Mouse (Mus musculus): ENCODE results near the gene Gcnt2.
A peak's percentile ranks its signal among the peaks of the same experiment; 100 is the strongest.
"Not testable (repeated sequence)": the region's sequence is repeated elsewhere in the genome, so short reads cannot be mapped to it uniquely, and the experiment has no call there.

Gene Gcnt2

DNA sequence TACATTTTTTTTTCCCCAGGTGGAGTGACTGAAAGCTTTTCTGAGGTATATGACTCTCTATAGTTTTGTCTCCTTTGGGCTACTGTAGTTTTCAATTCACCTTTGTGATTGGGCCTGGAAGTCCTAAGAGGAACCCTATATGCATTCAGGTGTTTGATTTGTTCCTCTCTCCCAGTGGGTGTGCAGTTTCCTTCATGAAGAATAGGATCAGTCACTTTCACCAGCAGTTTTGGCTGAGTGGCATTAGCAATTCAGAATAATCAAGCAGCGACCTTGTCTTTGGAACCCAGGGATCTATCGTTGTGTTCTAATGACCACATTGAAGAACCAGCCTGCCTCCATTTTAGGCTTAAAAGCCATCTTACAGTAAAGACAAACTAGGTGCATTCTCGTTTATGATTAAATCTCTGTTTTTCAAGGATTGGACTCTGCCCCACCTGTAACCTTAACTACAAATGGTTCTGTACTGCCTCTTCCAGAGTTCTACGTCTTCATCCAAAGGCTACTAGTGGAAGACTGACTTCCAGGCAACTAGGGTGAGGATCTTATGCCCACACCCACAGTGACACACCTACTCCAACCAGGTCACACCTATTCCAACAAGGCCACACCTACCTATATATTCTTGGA is 110.3 kb downstream of the Gcnt2 start:
- H3K36me3 ChIP-seq (ENCODE audit: control insufficient read depth, insufficient read depth, low read length, poor library complexity, severe bottlenecking), result no peaks in the 10 kb centered on the region
- H3K27me3 ChIP-seq (ENCODE audit: control insufficient read depth, insufficient read depth, low read length, poor library complexity, severe bottlenecking), result no peaks in the 10 kb centered on the region
- DNase-seq (ENCODE audit: low read depth, low spot score), result no peak

DNA sequence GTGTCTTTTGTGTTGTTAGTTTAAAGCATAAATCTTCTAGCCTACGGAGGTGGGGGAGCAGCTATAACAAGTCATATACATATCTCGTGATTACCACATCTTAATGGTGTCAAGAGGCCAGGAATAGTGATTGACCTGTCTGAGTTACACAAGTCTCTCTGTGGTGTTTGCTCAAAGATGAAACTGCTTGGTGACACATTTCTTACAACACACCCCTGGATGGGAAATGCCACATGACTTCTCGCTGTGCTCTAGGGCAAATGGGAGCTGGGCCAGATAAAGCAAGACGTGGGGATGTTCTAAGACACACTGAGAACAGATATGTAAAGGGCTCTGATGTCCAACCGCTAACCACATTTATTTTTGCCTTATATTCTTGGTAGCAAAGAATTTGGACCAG is 111.7 kb downstream of the Gcnt2 start:
- no peaks in the 10 kb centered on the region for H3K36me3 ChIP-seq (ENCODE audit: control insufficient read depth, insufficient read depth, low read length, poor library complexity, severe bottlenecking)
- no peaks in the 10 kb centered on the region for H3K27me3 ChIP-seq (ENCODE audit: control insufficient read depth, insufficient read depth, low read length, poor library complexity, severe bottlenecking)
- no peak for DNase-seq (ENCODE audit: low read depth, low spot score)

GRCm38 (mm10) chr13:40971831-40972230 is 112.3 kb downstream of the Gcnt2 start:
- DNase-seq (ENCODE audit: low read depth, low spot score), result no peak
- H3K27me3 ChIP-seq (ENCODE audit: control insufficient read depth, insufficient read depth, low read length, poor library complexity, severe bottlenecking), result no peaks in the 10 kb centered on the region

DNA sequence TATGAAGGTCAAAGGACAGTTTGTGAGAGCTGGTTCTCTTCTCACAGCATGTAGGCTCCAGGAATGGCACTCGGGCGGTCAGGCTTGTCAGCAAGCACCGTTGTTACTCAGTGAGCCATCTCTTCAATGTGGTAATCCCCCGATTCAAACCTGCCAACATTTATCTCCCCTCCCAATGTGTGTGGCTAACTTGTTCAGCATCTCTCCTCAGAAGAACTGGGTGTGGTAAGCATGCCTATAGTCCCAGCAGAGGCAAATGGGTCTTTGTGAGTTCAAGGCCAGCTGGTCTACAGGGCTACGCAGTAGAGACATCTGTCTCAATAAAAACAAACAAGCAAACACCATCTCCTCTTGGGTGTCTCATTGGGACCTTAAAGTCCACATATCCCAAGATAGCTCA is 113.4 kb downstream of the Gcnt2 start:
- no peaks in the 10 kb centered on the region for H3K27me3 ChIP-seq (ENCODE audit: control insufficient read depth, insufficient read depth, low read length, poor library complexity, severe bottlenecking)
- DNase-seq (ENCODE audit: low read depth, low spot score), result no peak
- no peaks in the 10 kb centered on the region for H3K36me3 ChIP-seq (ENCODE audit: control insufficient read depth, insufficient read depth, low read length, poor library complexity, severe bottlenecking)

More at GRCm38 (mm10) chr13:40971831-40972230, 112.3 kb downstream of the Gcnt2 start:
- no peaks in the 10 kb centered on the region for H3K36me3 ChIP-seq (ENCODE audit: control insufficient read depth, insufficient read depth, low read length, poor library complexity, severe bottlenecking)

- Histone ChIP-seq H3K36me3 (ENCODE audit: control insufficient read depth, insufficient read depth, low read length, poor library complexity, severe bottlenecking) (no peaks in the 10 kb centered on the region), H3K27me3 (ENCODE audit: control insufficient read depth, insufficient read depth, low read length, poor library complexity, severe bottlenecking) (no peaks in the 10 kb centered on the region)
- peak; percentile 55 for DNase-seq (ENCODE audit: low read depth, low spot score)
Observed at GRCm38 (mm10) chr13:40977609-40978008, 118.1 kb downstream of the Gcnt2 start.

DNA sequence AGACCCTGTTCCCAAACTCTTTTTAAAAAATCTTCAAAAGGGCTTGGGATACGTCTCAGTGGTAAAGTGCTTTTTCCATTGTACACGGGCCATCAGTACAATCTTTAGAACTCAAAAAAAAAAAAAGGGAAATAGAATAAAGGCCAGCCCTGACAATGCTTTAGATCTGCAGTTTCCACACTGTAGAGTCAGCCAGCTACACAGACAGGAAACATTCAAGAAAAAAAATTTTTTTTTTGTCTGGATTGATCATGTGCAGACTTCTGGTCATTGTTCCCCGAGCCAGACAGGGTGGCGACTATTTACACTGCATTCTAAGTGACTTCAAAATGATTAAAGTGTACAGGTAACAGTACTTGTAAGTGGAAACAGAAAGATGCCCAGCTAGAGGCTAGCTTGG is 119.1 kb downstream of the Gcnt2 start:
- no peaks in the 10 kb centered on the region for H3K36me3 ChIP-seq (ENCODE audit: control insufficient read depth, insufficient read depth, low read length, poor library complexity, severe bottlenecking)
- no peak for DNase-seq (ENCODE audit: low read depth, low spot score)
- H3K27me3 ChIP-seq (ENCODE audit: control insufficient read depth, insufficient read depth, low read length, poor library complexity, severe bottlenecking), result no peaks in the 10 kb centered on the region

DNA sequence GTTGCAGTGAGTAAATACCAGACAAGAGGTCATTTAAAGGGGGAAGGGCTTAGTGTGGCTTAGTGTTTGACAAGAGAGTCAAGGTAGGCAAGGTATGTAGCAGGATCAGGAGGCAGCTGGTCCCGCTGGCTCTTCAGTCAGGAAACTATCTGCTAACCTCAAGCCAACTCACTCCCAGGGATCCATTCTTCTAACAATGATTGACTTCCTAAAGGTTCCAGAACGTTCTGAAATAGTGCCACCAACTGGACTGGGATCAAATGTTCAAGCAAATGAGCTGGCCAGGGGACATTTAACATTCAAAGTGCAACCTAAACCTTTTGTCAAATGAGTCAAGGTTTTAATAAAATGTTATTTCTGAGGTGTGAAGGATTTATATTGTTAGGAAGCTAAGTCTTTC is 119.8 kb downstream of the Gcnt2 start:
- Histone ChIP-seq H3K36me3 (ENCODE audit: control insufficient read depth, insufficient read depth, low read length, poor library complexity, severe bottlenecking) (no peaks in the 10 kb centered on the region), H3K27me3 (ENCODE audit: control insufficient read depth, insufficient read depth, low read length, poor library complexity, severe bottlenecking) (no peaks in the 10 kb centered on the region)
- DNase-seq (ENCODE audit: low read depth, low spot score), result no peak

GRCm38 (mm10) chr13:40982759-40983158 is 123.2 kb downstream of the Gcnt2 start:
- no peaks in the 10 kb centered on the region for H3K36me3 ChIP-seq (ENCODE audit: control insufficient read depth, insufficient read depth, low read length, poor library complexity, severe bottlenecking)
- no peak for DNase-seq (ENCODE audit: low read depth, low spot score)
- no peaks in the 10 kb centered on the region for H3K27me3 ChIP-seq (ENCODE audit: control insufficient read depth, insufficient read depth, low read length, poor library complexity, severe bottlenecking)

DNA sequence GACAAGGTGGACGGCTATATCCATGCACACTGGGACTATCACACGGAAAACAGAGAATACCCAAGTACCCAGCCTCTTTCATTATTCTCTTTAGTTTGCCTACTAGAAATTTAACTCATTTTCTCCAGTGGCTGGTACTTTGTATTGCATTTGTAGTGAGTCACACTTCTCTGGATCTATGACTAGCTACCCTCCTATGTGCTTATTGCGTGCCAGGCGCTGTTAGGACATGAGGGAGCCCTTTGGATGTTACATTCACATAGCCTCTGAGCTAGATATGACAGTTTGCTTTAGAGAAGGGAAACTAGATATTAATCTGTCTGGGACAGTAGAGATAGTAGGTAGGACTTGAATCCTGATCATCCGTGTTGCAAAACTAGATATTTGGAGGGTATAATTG is 126.5 kb downstream of the Gcnt2 start:
- Histone ChIP-seq H3K27me3 (ENCODE audit: control insufficient read depth, insufficient read depth, low read length, poor library complexity, severe bottlenecking) (no peaks in the 10 kb centered on the region), H3K36me3 (ENCODE audit: control insufficient read depth, insufficient read depth, low read length, poor library complexity, severe bottlenecking) (no peaks in the 10 kb centered on the region)
- DNase-seq (ENCODE audit: low read depth, low spot score), result no peak

DNA sequence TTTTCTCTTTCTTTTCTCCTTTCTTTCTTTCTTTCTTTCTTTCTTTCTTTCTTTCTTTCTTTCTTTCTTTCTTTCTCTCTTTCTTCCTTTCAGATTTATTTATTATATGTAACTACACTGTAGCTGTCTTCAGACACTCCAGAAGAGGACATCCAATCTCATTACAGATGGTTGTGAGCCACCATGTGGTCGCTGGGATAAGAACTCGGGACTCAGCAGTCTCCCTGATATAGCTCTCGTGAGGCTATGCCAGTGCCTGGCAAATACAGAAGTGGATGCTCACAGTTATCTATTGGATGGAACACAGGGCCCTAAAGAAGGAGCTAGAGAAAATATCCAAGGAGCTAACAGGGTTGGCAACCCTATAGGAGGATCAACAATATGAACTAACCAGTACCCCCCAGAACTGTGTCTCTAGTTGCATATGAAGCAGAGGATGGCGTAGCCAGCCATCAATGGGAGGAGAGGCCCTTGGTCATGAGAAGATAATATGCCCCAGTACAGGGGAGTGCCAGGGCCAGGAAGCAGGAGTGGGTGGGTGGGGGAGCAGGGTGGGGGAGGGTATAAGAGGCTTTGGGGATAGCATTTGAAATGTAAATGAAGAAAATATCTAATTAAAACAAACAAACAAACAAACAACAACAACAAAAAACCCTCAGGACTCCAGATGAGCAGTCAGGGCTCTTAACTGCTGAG is 128.2 kb downstream of the Gcnt2 start:
- H3K27me3 ChIP-seq (ENCODE audit: control insufficient read depth, insufficient read depth, low read length, poor library complexity, severe bottlenecking); H3K36me3 ChIP-seq (ENCODE audit: control insufficient read depth, insufficient read depth, low read length, poor library complexity, severe bottlenecking); DNase-seq (ENCODE audit: low read depth, low spot score): not testable (repeated sequence)

GRCm38 (mm10) chr13:40988418-40988817 is 128.9 kb downstream of the Gcnt2 start:
- Histone ChIP-seq H3K27me3 (ENCODE audit: control insufficient read depth, insufficient read depth, low read length, poor library complexity, severe bottlenecking) (no peaks in the 10 kb centered on the region), H3K36me3 (ENCODE audit: control insufficient read depth, insufficient read depth, low read length, poor library complexity, severe bottlenecking) (no peaks in the 10 kb centered on the region)
- no peak for DNase-seq (ENCODE audit: low read depth, low spot score)

GRCm38 (mm10) chr13:40994487-40995263 is 135.1 kb downstream of the Gcnt2 start:
- Histone ChIP-seq H3K27me3 (ENCODE audit: control insufficient read depth, insufficient read depth, low read length, poor library complexity, severe bottlenecking) (no peaks in the 10 kb centered on the region), H3K36me3 (ENCODE audit: control insufficient read depth, insufficient read depth, low read length, poor library complexity, severe bottlenecking) (no peaks in the 10 kb centered on the region)
- no peak for DNase-seq (ENCODE audit: low read depth, low spot score)

GRCm38 (mm10) chr13:40998537-40998936 is 139.0 kb downstream of the Gcnt2 start:
- not testable (repeated sequence) for H3K36me3 ChIP-seq (ENCODE audit: control insufficient read depth, insufficient read depth, low read length, poor library complexity, severe bottlenecking); DNase-seq (ENCODE audit: low read depth, low spot score); H3K27me3 ChIP-seq (ENCODE audit: control insufficient read depth, insufficient read depth, low read length, poor library complexity, severe bottlenecking)

DNA sequence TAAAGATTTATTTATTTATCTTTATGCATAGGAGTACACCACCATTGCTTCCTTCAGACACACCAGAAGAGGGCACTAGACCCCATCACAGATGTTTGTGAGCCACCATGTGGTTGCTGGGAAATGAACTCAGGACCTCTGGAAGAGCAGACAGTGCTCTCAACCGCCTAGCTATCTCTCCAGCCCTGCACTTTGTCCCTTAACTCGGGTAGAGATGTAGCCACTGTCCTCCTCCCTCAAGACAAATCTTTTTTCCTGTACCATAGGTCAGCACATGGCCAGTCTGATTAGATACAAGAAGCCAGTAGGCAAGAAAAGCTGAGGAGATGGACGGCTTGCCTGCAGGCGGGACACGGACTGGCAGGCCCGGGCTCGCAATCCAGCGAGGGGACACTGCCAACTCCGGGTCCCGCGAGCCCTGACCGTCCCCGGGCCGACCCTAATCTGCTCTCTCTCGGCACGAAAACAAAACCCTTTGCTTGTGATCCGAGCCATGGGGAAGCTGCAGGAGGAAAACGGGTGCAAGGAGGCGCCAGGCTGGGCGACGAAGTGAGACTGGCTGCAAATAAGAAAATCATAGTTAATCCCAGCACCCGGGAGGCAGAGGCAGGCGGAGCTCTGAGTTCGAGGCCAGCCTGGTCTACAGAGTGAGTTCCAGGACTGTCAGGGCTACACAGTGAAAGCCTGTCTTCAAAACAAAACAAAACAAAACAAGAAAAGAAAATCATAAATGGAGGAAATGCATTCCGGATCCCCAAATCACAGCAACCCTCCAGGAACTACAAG is 140.8 kb downstream of the Gcnt2 start:
- DNase-seq (ENCODE audit: low read depth, low spot score), result peak; percentile 15
- H3K27me3 ChIP-seq (ENCODE audit: control insufficient read depth, insufficient read depth, low read length, poor library complexity, severe bottlenecking), result no peaks in the 10 kb centered on the region
- 0 out of 2 replicates have a peak, but pooled peaks cover 4% of the 10 kb centered on the region for H3K36me3 ChIP-seq (ENCODE audit: control insufficient read depth, insufficient read depth, low read length, poor library complexity, severe bottlenecking)
